In the genomic region with DNA sequence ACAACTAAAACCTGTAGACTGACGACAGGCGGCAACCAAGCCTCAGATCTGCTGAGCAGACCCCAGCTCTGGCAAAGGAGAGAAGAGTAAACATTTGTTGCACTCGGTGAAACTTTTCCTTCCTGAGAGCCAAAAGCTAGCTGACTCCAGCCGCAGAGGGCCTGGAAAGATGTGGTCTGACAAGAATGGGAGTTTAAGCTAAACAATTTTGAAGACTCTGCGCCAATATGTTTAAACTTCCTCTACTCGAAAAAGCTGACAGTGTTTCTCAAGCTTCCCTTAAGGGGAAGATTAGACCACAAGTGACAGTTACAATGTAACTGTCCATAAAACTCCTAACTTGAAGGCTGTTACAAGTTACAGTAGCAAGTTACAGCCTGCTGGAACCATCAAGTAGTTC, we compare ENCODE assay signal across 15 mouse cellular contexts. TPM values are rescaled to one million over a fixed set of nuclear protein-coding genes. Genes with fewer than 3 reads are reported as not detected.
A peak's percentile ranks its signal among the peaks of the same experiment; 100 is the strongest.
DNase-seq lines count a peak whose midpoint lies in the region; ATAC-seq and TF ChIP-seq lines count a peak whose summit lies in the region.
"Had no signal": no experiment of that assay in that cellular context is flagged by ENCODE, and none has a peak within 500 bp of the region (broad histone marks: within the 10 kb centered on the region; RNA-seq: fewer than 3 reads in every experiment).

No protein-coding gene starts in this region.

- no peak overlapping the region for H3K4me3 ChIP-seq in heart, embryonic 12.5 days
- H3K4me3 ChIP-seq in lung, embryonic 14.5 days (ENCODE audit: low read depth, low read length): no peak overlapping the region
- no peak overlapping the region for H3K4me3 ChIP-seq in intestine, postnatal 0 days (ENCODE audit: low read depth, low read length)
- H3K4me3 ChIP-seq in small intestine, adult 2 months (ENCODE audit: low read depth, low read length): no peak overlapping the region
- no peak overlapping the region for H3K4me3 ChIP-seq in hindbrain, embryonic 16.5 days (ENCODE audit: low read length)
- no peak overlapping the region for H3K4me3 ChIP-seq in forebrain, embryonic 13.5 days
- H3K4me3 ChIP-seq: limb, embryonic 12.5 days had no signal

- TF ChIP-seq CTCF in lung, embryonic 14.5 days (IDR thresholded peaks at IDR 0.05; ENCODE audit: low read depth): no peak; the same call in 1 of the 2 replicates
- TF ChIP-seq CTCF in intestine, postnatal 0 days (IDR thresholded peaks at IDR 0.05; ENCODE audit: low read depth): 0 out of 2 replicates have a peak, but pooled peaks have one; percentile 5
- TF ChIP-seq CTCF in small intestine, adult 2 months (IDR thresholded peaks at IDR 0.05; ENCODE audit: extremely low read depth, insufficient read length, insufficient replicate concordance, low read depth, low read length): no peak

- no peak for ATAC-seq in heart, embryonic 12.5 days (ENCODE audit: insufficient number of reproducible peaks, low FRiP score)
- ATAC-seq in lung, embryonic 14.5 days (ENCODE audit: insufficient read depth): peak; percentile 53; the same call in 1 of the 2 replicates
- ATAC-seq in intestine, postnatal 0 days: no peak
- no peak for ATAC-seq in hindbrain, embryonic 16.5 days
- no peak for ATAC-seq in forebrain, embryonic 13.5 days

- peaks cover 24% of the 10 kb centered on the region for H3K4me1 ChIP-seq in heart, embryonic 12.5 days (replicated peaks)
- H3K4me1 ChIP-seq in lung, embryonic 14.5 days (ENCODE audit: insufficient read depth): peaks cover 29% of the 10 kb centered on the region
- H3K4me1 ChIP-seq in intestine, postnatal 0 days (replicated peaks; ENCODE audit: control insufficient read depth, insufficient read depth, low read length): peaks cover 19% of the 10 kb centered on the region
- H3K4me1 ChIP-seq in small intestine, adult 2 months (ENCODE audit: control insufficient read depth, insufficient read depth, insufficient read length, low read length): peaks cover 42% of the 10 kb centered on the region
- no peaks in the 10 kb centered on the region for H3K4me1 ChIP-seq in hindbrain, embryonic 16.5 days (ENCODE audit: control insufficient read depth, insufficient read depth, low read depth, low read length)
- peaks cover 7% of the 10 kb centered on the region; the same call in 1 of the 2 replicates for H3K4me1 ChIP-seq in forebrain, embryonic 13.5 days

- H3K27me3 ChIP-seq in heart, embryonic 12.5 days (replicated peaks): no peaks in the 10 kb centered on the region
- no peaks in the 10 kb centered on the region for H3K27me3 ChIP-seq in lung, embryonic 14.5 days (ENCODE audit: insufficient read depth, low read length)
- no peaks in the 10 kb centered on the region for H3K27me3 ChIP-seq in intestine, postnatal 0 days (replicated peaks; ENCODE audit: control insufficient read depth, insufficient read depth, low read length)
- no peaks in the 10 kb centered on the region for H3K27me3 ChIP-seq in small intestine, adult 2 months (ENCODE audit: control insufficient read depth, insufficient read depth, low read length)
- no peaks in the 10 kb centered on the region for H3K27me3 ChIP-seq in hindbrain, embryonic 16.5 days (replicated peaks; ENCODE audit: control insufficient read depth, insufficient read depth, low read length)
- H3K27me3 ChIP-seq in forebrain, embryonic 13.5 days: no peaks in the 10 kb centered on the region

- no peaks in the 10 kb centered on the region for H3K9me3 ChIP-seq in heart, embryonic 12.5 days (replicated peaks)
- no peaks in the 10 kb centered on the region for H3K9me3 ChIP-seq in lung, embryonic 14.5 days (ENCODE audit: low read depth, low read length)
- no peaks in the 10 kb centered on the region for H3K9me3 ChIP-seq in intestine, postnatal 0 days (ENCODE audit: control insufficient read depth)
- H3K9me3 ChIP-seq in hindbrain, embryonic 16.5 days (ENCODE audit: control insufficient read depth, low read length): no peaks in the 10 kb centered on the region
- no peaks in the 10 kb centered on the region for H3K9me3 ChIP-seq in forebrain, embryonic 13.5 days (replicated peaks)
- H3K9me3 ChIP-seq: limb, embryonic 12.5 days had no signal

- peak; percentile 82 for DNase-seq in heart, adult 11 months
- peak; percentile 87 for DNase-seq in lung, embryonic 14.5 days
- no peak for DNase-seq in lung, postnatal 36 days
- DNase-seq: adrenal gland, adult 2 months; cerebellum, adult 11 months; embryo, embryonic 11 days; heart, adult 18-20 months; kidney, adult 18-20 months; spleen, adult 18-20 months had no signal

- H3K27ac ChIP-seq in heart, embryonic 12.5 days (ENCODE audit: poor library complexity, severe bottlenecking): no peak overlapping the region
- H3K27ac ChIP-seq in lung, embryonic 14.5 days (ENCODE audit: low read depth): peak overlapping the region; percentile 76
- no peak overlapping the region for H3K27ac ChIP-seq in intestine, postnatal 0 days (ENCODE audit: low read depth, low read length)
- peak overlapping the region; percentile 43; the same call in 1 of the 2 replicates for H3K27ac ChIP-seq in small intestine, adult 2 months (ENCODE audit: insufficient read depth, low read depth, low read length)
- no peak overlapping the region for H3K27ac ChIP-seq in hindbrain, embryonic 16.5 days (ENCODE audit: low read depth, low read length)
- H3K27ac ChIP-seq in forebrain, embryonic 13.5 days: no peak overlapping the region
- H3K27ac ChIP-seq: limb, embryonic 12.5 days had no signal

- TF ChIP-seq POLR2A in small intestine, adult 2 months (IDR thresholded peaks at IDR 0.05; ENCODE audit: low read depth, low read length): no peak

- H3K4me2 ChIP-seq in heart, embryonic 12.5 days: no peak overlapping the region
- peak overlapping the region; percentile 27; the same call in 1 of the 2 replicates for H3K4me2 ChIP-seq in lung, embryonic 14.5 days
- no peak overlapping the region for H3K4me2 ChIP-seq in intestine, postnatal 0 days (replicated peaks; ENCODE audit: low read depth)
- H3K4me2 ChIP-seq in hindbrain, embryonic 16.5 days (ENCODE audit: low read length): no peak overlapping the region
- H3K4me2 ChIP-seq in forebrain, embryonic 13.5 days: no peak overlapping the region
- H3K4me2 ChIP-seq: limb, embryonic 12.5 days had no signal

- H3K9ac ChIP-seq in heart, embryonic 12.5 days: no peak overlapping the region
- H3K9ac ChIP-seq in lung, embryonic 14.5 days: no peak overlapping the region
- H3K9ac ChIP-seq in intestine, postnatal 0 days (ENCODE audit: low read depth, low read length): no peak overlapping the region
- H3K9ac ChIP-seq in hindbrain, embryonic 16.5 days (ENCODE audit: low read depth, low read length): no peak overlapping the region
- H3K9ac ChIP-seq in forebrain, embryonic 13.5 days: no peak overlapping the region
- H3K9ac ChIP-seq: limb, embryonic 12.5 days had no signal

- 55% methylated on average over 6 of the region's 6 CpGs for WGBS in heart, embryonic 12.5 days
- 7% methylated on average over 6 of the region's 6 CpGs for WGBS in lung, embryonic 14.5 days
- 36% methylated on average over 6 of the region's 6 CpGs for WGBS in intestine, postnatal 0 days
- 33% methylated on average over 6 of the region's 6 CpGs for WGBS in small intestine, adult 2 months
- 83% methylated on average over 6 of the region's 6 CpGs for WGBS in hindbrain, embryonic 16.5 days
- WGBS in forebrain, embryonic 13.5 days: 84% methylated on average over 6 of the region's 6 CpGs

- H3K36me3 ChIP-seq in heart, embryonic 12.5 days: no peaks in the 10 kb centered on the region
- no peaks in the 10 kb centered on the region for H3K36me3 ChIP-seq in lung, embryonic 14.5 days (ENCODE audit: insufficient read depth)
- peaks cover 2% of the 10 kb centered on the region; the same call in 1 of the 2 replicates for H3K36me3 ChIP-seq in intestine, postnatal 0 days (ENCODE audit: control insufficient read depth, insufficient read depth)
- no peaks in the 10 kb centered on the region for H3K36me3 ChIP-seq in small intestine, adult 2 months (ENCODE audit: control insufficient read depth, insufficient read depth, low read length)
- no peaks in the 10 kb centered on the region for H3K36me3 ChIP-seq in hindbrain, embryonic 16.5 days (ENCODE audit: control insufficient read depth, insufficient read depth, low read length)
- no peaks in the 10 kb centered on the region for H3K36me3 ChIP-seq in forebrain, embryonic 13.5 days (ENCODE audit: poor library complexity, severe bottlenecking)
- H3K36me3 ChIP-seq: limb, embryonic 12.5 days had no signal

RNA-seq across cellular contexts. Expression of a gene that starts 25.4 kb away (rescaled TPM):
- 14.8 and 18.1 TPM in 2 replicates for polyA plus RNA-seq in heart, embryonic 12.5 days (2016; fragmentation: Nextera tagmentation; extraction: Ambion mirVana)
- 33.4 and 36.5 TPM in 2 replicates for polyA plus RNA-seq in lung, embryonic 14.5 days (2014; fragmentation: Nextera tagmentation; extraction: Ambion mirVana)
- 14.7 and 17.5 TPM in 2 replicates for polyA plus RNA-seq in intestine, postnatal 0 days (2015; fragmentation: Nextera tagmentation; extraction: Ambion mirVana)
- 5.7 and 11.4 TPM in 2 replicates for polyA plus RNA-seq in small intestine, adult 2 months (2012; rRNA removed)
- polyA plus RNA-seq in hindbrain, embryonic 16.5 days (2015; fragmentation: Nextera tagmentation; extraction: Ambion mirVana): 51.3 and 51.6 TPM in 2 replicates
- polyA plus RNA-seq in forebrain, embryonic 13.5 days (2015; fragmentation: Nextera tagmentation; extraction: Ambion mirVana): 20.9 and 23.9 TPM in 2 replicates

Comparison
In these comparisons a context has a peak if more than half of its experiments do, and no peak if none do; other contexts are left out.
1. H3K27ac ChIP-seq: peak in lung, embryonic 14.5 days (single experiment) and small intestine, adult 2 months (single experiment); none in heart, embryonic 12.5 days (single experiment), intestine, postnatal 0 days (single experiment), hindbrain, embryonic 16.5 days (single experiment) and forebrain, embryonic 13.5 days (single experiment).